Mouse (Mus musculus) megakaryocyte, adult 5-6 weeks (primary cell): ENCODE results near the gene Creg1. TPM values are rescaled to one million over a fixed set of nuclear protein-coding genes. Genes with fewer than 3 reads are reported as not detected.
A peak's percentile ranks its signal among the peaks of the same experiment; 100 is the strongest.
"Not testable (repeated sequence)": the region's sequence is repeated elsewhere in the genome, so short reads cannot be mapped to it uniquely, and the experiment has no call there.

ENCODE experiments used
- ATAC-seq: 2 replicates; pipeline ENCODE4 v1.8.0; 2016; ENCODE audit warnings: mild to moderate bottlenecking, inconsistent platforms; ENCODE audit not compliant: poor library complexity, severe bottlenecking
- total RNA-seq, 2 experiments: library from RNA; stranded (forward) in 1 of 2; stranded (reverse) in 1 of 2; fragments of 153-499, 151-499 nt in 1 of 2; fragments of 221-1000, 200-1000 nt in 1 of 2; gene quantifications; 2 replicates each; pipeline versions ENCODE4 v1.2.3 to v1.2.4; 2015 to 2017

Creg1 gene
- total RNA-seq, 2 experiments from 2014 or later, result 147 to 307 TPM

DNA sequence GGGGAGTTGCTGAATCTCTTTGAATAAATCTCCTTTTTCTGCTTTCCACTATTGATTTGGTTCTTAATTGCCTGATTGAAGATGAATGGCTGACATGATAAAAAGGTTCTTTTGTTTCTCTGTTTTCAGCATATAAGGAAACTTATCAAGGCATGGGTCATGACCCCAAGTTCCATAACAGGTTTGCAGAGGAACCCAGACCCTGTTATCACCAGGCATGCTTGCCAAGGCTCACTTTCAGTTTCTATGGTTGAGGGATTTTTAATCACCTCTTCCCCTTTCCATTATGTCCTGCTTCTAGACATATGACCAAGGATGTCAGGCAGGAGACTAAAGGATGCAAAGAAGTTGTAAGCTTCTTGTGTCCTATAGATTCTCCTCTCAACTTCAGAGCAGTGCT is 12.4 kb upstream of the Creg1 start:
- peak; percentile 85 for ATAC-seq

- no peak for ATAC-seq
Measured at GRCm38 (mm10) chr1:165751838-165752237, 11.7 kb upstream of the Creg1 start.

DNA sequence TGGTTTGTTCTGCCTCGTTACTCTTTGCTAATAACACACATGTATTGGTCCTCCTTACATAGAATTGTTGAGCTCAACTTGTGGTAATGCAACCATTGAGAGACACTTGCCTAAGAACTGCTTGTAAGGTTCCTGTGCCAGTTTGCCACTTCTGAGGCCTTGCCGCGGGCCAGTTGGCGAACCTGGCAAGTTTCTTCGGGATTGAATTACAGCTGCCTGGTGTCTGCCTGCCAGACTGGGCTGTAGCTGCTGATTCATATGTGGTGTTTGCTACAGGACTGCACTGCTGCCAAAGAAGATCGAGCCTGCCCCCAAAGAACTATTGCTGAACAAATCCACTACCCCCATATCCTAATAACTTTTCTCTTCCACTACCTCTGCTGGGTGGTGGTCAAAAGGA is 9.3 kb upstream of the Creg1 start:
- ATAC-seq, result no peak

GRCm38 (mm10) chr1:165755194-165755593 is 8.4 kb upstream of the Creg1 start:
- no peak for ATAC-seq

- no peak for ATAC-seq
Measured at GRCm38 (mm10) chr1:165761522-165762305, 1.8 kb upstream of the Creg1 start.

DNA sequence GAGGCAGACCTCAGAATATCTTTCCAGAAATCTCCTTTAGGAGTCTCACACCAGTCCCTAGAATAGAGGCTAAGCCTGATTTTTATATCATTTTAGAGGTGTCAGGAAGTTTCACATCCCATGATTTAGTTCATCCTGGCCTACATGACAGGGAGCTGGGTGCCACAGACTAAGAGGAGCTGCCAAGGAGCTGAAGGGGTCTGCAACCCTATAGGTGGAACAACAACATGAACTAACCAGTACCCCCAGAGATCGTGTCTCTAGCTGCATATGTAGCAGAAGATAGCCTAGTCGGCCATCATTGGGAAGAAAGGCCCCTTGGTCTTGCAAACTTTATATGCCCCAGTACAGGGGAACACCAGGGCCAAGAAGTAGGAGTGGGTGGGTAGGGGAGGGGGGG is 1.0 kb upstream of the Creg1 start:
- ATAC-seq, result not testable (repeated sequence)

DNA sequence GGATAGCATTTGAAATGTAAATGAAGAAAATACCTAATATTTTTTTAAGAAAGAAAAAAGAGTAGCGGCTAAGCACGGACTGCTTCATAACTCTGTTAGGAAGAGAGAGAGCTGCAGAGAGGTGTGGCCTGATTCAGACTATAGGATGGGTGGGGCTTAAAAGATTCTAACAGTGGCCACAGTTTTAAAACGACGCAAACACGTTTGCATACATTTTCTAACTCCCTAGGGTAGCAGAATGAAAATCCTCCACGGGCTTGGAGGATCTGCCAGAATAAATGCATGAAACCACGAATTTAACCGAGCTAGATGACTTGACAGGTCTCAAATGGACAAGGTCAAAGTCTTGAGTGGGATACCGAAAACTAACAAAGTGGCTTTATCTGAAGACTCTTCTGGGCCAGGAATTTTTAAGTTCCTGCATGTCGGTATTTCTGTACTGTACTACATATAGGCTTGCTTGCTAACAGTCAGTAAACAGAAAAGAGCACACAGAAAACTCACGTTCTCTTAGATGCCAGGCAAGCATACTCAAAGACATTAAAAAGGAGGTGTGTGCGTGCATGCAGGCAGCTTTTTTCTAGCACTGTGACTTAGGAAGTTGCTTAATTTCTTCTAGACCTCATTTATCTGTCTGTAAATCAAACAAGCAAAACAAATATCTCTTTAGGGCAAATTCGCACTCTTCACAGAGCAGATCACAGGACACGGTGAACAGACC is 472 bp upstream of the Creg1 start:
- peak; percentile 23 for ATAC-seq

DNA sequence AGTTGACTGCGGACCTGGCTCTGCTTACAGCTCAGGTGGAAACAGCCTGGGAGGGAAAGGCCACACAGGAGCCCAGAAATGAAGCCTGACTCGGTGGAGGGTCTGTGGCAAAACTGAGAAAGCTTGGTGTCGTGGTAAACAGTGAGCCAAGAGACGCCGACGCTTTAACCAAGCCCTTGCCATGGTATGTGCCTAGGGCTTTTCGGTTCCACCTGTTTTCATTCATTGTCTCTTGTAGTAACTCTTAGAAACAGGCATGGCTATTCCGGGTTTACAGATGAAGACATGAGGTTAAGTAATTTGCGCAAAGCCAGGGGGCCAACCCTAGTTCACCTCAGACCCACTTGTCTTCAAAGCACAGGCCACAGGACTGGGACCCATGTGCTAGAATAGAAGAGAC is 1.0 kb downstream of the Creg1 start:
- ATAC-seq, result no peak

DNA sequence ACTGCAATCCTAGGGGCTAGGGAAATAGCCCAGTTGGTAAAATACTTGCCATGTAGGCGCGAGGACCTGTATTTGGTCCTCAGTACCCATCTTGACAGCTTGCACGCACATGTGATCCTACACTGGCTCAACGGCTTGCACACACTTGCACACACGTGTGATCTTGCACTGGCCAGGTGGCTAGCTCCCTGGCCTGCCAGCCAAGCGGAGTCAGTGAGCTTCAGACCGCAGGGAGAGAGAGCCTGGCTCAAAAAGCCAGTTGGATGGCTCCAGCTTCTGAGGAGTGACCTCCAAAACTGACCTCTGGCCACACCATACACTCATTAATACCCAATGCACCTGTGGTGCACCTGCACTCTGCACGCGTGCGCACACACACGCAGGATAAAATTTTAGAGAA is 1.5 kb downstream of the Creg1 start:
- no peak for ATAC-seq

DNA sequence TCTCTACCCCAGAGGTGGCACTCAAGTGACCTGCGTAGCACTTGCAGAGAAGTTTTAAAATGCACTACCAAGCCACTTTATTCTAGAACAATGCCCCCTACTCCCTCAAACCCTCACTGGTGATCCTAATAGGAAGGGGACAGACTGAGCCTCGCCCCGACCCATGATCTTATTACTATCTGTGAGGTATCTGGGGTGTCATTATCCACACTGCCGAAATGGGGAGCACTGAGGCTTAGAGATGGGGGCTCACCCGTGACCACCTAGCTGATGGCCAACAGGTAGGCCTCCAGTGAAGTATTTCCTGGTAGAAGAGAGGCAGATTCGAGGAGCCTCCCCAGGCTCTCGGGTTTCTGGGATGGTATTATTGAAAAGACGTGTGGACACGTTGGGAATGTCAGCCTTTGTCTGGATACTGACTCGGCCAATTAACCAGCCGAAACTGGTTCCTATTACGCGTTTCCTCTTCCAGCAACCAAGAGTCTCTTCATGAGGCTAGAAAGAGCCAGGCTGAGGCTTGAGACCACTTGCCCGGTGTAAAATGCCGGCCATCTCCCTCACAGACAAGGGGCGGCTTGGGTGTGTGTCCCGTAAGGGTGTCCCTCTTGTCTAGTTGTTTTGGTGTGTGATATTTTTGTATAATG is 2.2 kb downstream of the Creg1 start:
- ATAC-seq, result 0 out of 2 replicates have a peak, but pooled peaks have one; percentile 8

DNA sequence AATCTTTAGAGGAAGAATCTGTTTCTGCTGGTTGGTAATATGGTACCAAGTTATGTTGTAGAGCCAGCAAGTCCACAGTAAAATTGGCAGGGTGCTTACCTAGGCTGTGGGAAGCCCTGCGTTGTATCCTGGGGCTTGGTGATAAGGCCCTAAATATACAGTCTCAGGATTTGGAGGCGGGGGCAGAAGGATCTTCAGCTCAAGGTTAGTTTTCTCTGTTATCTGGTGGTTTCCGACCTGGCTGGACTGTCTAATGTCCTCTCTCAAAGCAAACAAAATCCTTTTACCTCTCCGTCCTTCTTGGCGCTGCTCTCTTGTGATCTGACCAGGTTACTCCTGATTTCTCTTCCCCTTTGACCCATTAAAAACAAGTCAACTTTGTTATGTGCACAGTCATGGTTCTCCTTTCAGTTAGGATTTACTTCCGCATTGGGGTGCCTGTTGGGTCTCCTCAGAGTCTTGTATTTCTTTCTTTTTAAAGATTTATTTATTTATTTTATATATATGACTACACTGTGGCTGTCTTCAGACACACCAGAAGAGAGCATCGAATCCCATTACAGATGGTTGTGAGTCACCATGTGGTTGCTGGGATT is 2.8 kb downstream of the Creg1 start:
- ATAC-seq, result peak; percentile 31

- no peak for ATAC-seq
Measured at GRCm38 (mm10) chr1:165768894-165769512, 5.5 kb downstream of the Creg1 start.

DNA sequence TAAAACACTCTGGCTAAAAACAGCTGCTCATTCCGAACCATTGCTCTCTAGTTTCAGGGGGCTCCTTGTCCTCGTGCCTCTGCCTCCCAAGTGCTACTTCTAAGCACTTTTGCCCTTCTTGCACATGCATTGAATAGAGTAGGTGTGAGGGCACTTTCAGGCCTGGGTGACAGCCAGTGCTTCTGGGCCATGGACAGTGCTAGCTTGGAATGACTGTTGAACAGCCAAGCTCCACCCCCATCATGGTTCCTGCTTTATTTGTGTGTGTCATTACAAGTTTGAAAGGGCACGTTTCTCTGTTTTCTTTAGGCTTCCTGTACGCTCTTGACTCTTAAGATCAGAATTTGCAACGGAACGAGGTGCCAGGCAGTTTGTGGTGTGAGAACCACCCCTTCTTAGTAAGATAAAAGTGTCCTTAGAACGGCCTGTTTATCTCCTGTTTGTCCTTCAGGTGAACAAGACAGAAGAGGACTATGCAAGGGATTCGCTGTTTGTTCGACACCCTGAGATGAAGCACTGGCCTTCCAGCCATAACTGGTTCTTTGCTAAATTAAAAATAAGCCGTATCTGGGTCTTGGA is 6.7 kb downstream of the Creg1 start:
- ATAC-seq, result no peak

DNA sequence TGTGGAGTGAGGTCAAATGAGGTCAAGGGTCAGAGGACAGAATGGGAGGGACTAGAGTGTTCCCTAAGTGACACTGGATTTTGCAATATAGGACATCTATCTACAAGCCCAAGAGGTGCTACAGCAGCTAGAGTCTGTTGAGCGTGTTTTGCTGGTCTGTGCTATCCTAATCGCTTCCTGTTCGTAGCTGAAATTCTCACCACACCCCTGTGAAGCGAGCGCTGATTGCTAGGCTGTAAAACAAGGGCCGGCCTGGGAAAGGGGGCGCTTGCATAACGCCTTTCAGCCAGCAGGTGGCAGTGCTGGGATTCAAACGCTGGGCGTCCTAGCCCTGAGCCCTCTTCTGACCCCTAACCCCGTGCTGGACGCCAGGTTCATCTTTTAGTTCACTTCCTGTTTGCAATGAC is 7.9 kb downstream of the Creg1 start:
- ATAC-seq, result peak; percentile 86

- no peak for ATAC-seq
Measured at GRCm38 (mm10) chr1:165771998-165772397, 8.5 kb downstream of the Creg1 start.

DNA sequence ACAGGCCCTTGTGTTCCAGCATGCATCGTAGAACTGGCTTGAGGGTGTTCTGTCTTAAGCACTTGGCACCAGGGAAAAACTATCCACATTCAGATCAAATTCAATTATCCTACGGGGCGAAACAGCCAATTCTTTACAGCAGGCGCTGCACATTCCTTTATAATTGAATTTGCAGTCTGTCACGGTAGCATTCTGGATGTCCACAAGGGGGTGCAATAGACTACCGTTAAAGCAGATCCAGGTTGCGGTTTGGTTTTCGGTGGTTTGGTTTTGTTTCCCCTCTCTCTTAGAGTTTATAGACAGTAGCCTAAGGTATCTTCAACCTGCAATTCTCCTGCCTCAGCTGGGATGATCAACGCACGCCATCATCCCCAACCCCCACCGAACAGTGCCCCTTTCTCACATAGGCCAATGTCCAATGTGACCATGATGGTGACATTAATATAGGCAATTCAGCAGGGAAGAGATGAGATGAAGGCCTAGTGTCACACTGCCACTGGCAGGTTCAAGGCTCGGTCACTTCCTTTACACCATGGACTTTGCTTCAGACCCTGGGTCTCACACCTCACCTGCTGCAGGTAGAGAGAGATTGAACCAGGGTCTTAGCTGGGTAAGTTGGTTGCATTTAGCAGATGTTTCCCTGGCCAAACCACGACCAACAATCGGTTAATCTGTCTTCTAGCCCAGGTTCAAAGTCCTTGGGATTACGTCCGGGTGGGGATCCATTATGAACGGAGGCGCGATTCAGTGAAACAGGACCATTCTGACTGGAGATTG is 12.2 kb downstream of the Creg1 start:
- ATAC-seq, result peak; percentile 44

DNA sequence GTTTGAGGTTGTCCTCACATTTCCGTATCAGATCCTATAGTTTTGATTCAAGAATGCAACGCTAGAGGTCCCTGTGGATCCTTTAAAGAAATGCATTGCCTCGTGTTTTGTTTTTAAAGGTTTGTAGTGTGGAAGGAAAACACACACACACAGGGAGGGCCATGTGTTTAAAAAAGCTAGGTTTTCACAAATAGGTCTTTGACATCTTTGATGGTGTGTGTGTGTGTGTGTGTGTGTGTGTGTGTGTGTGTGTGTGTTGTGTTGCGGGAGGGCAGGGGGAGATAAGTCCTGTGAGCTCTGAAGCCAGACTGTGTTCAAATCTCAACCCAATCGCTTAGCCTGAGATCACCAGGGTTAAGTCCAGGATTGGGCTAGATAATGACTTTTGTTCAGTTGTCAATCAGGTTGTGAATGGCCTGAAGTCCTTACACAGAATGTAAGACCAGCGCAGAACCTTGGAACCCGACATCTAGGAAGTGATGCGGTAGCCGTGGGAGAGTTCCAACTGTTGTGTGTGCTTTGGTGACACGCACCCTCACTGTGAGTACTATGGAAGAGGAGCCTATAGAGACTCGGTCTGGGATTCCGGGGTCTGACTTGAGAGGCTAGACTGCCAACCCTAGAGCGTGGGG is 16.5 kb downstream of the Creg1 start:
- peak; percentile 30 for ATAC-seq

DNA sequence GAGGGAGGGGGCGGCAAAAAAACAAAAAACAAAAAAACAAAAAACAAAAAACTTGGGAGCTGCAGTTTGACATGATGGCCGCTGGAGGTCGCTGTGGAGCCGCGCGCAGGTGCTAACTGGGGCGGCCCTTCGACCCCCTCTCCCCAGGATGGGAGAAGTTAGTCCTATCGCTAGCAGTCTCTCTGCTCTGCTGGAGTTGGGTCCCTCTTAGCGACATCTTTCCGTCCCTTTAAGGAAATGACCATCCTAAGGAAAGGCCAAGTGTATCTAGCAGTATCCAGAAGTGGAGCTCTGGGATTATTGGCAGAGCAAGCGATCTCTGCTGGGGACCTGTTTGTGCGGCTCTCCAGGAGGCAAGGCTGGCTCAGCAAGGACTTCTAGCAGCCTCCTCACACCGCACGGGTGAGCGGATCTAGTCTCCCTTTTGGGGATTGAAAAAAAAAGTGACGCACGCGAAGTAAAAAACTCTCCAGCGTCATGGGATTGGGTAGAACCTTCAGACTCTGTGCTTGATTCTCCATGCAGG is 17.1 kb downstream of the Creg1 start:
- peak; percentile 67 for ATAC-seq

DNA sequence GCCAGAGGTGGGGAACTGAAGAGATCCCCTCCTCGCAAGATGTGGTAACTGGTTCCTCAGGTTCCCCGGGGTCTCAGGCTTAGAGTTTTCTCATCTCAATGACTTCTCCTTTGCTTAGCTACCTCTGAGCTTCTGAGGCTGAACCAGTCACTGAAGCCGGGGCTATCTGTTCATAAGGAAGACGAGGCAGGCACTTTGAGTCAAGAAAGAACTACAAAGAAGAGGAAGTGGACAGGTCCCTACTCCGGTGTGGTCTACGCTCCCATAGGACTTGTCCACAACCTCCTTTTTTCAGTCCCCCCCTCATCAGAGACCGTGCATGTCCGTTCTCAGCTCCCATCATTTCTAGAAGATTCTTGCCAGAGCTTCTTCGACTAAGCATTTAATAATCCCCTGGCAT is 17.9 kb downstream of the Creg1 start:
- ATAC-seq, result peak; percentile 62
